In genomic region chr17:91093081-91093875, GRCm38 (mm10) we compare ENCODE assay signal across 8 mouse cellular contexts. TPM values are rescaled to one million over a fixed set of nuclear protein-coding genes. Genes with fewer than 3 reads are reported as not detected.
DNase-seq lines count a peak whose midpoint lies in the region; ATAC-seq and TF ChIP-seq lines count a peak whose summit lies in the region.
"Had no signal": no experiment of that assay in that cellular context is flagged by ENCODE, and none has a peak within 500 bp of the region (broad histone marks: within the 10 kb centered on the region; RNA-seq: fewer than 3 reads in every experiment).

No protein-coding gene starts in this region.

- H3K9me3 ChIP-seq in embryonic facial prominence, embryonic 11.5 days (replicated peaks; ENCODE audit: control insufficient read depth, low read length), result no peaks in the 10 kb centered on the region
- H3K9me3 ChIP-seq in hindbrain, embryonic 14.5 days (ENCODE audit: control insufficient read depth, low read length), result peaks cover 8% of the 10 kb centered on the region
- H3K9me3 ChIP-seq in neural tube, embryonic 12.5 days, result peaks cover 6% of the 10 kb centered on the region

- no peak for TF ChIP-seq CTCF in cerebellum, adult 2 months (IDR thresholded peaks at IDR 0.05; ENCODE audit: borderline replicate concordance, insufficient read depth, low read depth, low read length)
- TF ChIP-seq CTCF in lung, adult 2 months (IDR thresholded peaks at IDR 0.05; ENCODE audit: insufficient read depth, low read length), result no peak

- no peaks in the 10 kb centered on the region for H3K27me3 ChIP-seq in cerebellum, adult 2 months (ENCODE audit: control insufficient read depth, insufficient read depth, low read length)
- no peaks in the 10 kb centered on the region; the same call in 1 of the 2 replicates for H3K27me3 ChIP-seq in embryonic facial prominence, embryonic 11.5 days (ENCODE audit: control insufficient read depth, insufficient read depth, low read length)
- H3K27me3 ChIP-seq in hindbrain, embryonic 14.5 days (ENCODE audit: control insufficient read depth, insufficient read depth, low read length), result no peaks in the 10 kb centered on the region
- no peaks in the 10 kb centered on the region for H3K27me3 ChIP-seq in neural tube, embryonic 12.5 days (replicated peaks)
- H3K27me3 ChIP-seq: Patski had no signal

- 15% methylated on average over 12 of the region's 12 CpGs for WGBS in cerebellum, adult 2 months
- 37% methylated on average over 11 of the region's 12 CpGs for WGBS in embryonic facial prominence, embryonic 11.5 days
- 25% methylated on average over 12 of the region's 12 CpGs for WGBS in hindbrain, embryonic 14.5 days
- 26% methylated on average over 12 of the region's 12 CpGs for WGBS in neural tube, embryonic 12.5 days
- WGBS in lung, adult 2 months, result 33% methylated on average over 12 of the region's 12 CpGs

- peak overlapping the region; percentile 96 for H3K27ac ChIP-seq in cerebellum, adult 2 months (ENCODE audit: insufficient read depth, low read length)
- H3K27ac ChIP-seq in embryonic facial prominence, embryonic 11.5 days (replicated peaks; ENCODE audit: low read depth, low read length), result no peak overlapping the region
- H3K27ac ChIP-seq in hindbrain, embryonic 14.5 days, result peak overlapping the region; percentile 88
- 0 out of 2 replicates have a peak overlapping the region, but pooled peaks have one; percentile 5 for H3K27ac ChIP-seq in neural tube, embryonic 12.5 days

- no peak for DNase-seq in cerebellum, adult 2 months
- no peak for DNase-seq in embryonic facial prominence, embryonic 11.5 days (ENCODE audit: low spot score)
- DNase-seq in hindbrain, embryonic 14.5 days (ENCODE audit: low spot score), result peak; percentile 70
- DNase-seq in lung, adult 2 months, result no peak
- no peak for DNase-seq in ovary, postnatal 14 days (ENCODE audit: low spot score)
- DNase-seq in T-cell, adult 2 months (ENCODE audit: low spot score), result no peak

- no peak for TF ChIP-seq POLR2A in cerebellum, adult 2 months (IDR thresholded peaks at IDR 0.05; ENCODE audit: borderline replicate concordance, insufficient read depth, low read length)
- TF ChIP-seq POLR2A in lung, adult 2 months (IDR thresholded peaks at IDR 0.05; ENCODE audit: borderline replicate concordance, extremely low read depth, low read depth, low read length), result no peak

- H3K9ac ChIP-seq in embryonic facial prominence, embryonic 11.5 days (replicated peaks; ENCODE audit: low read length), result no peak overlapping the region
- H3K9ac ChIP-seq in hindbrain, embryonic 14.5 days, result peak overlapping the region; percentile 85
- peak overlapping the region; percentile 38; the same call in 1 of the 2 replicates for H3K9ac ChIP-seq in neural tube, embryonic 12.5 days

- H3K4me2 ChIP-seq in embryonic facial prominence, embryonic 11.5 days (ENCODE audit: low read depth, low read length), result no peak overlapping the region; the same call in 1 of the 2 replicates
- peak overlapping the region; percentile 59 for H3K4me2 ChIP-seq in hindbrain, embryonic 14.5 days (replicated peaks)
- peak overlapping the region; percentile 57 for H3K4me2 ChIP-seq in neural tube, embryonic 12.5 days (replicated peaks)

- peak overlapping the region; percentile 98 for H3K4me3 ChIP-seq in cerebellum, adult 2 months (replicated peaks; ENCODE audit: insufficient read depth, low read depth, low read length)
- no peak overlapping the region for H3K4me3 ChIP-seq in embryonic facial prominence, embryonic 11.5 days (ENCODE audit: low read depth, low read length)
- peak overlapping the region; percentile 56 for H3K4me3 ChIP-seq in hindbrain, embryonic 14.5 days (replicated peaks; ENCODE audit: low read length)
- H3K4me3 ChIP-seq in neural tube, embryonic 12.5 days, result peak overlapping the region; percentile 25; the same call in 1 of the 2 replicates
- no peak overlapping the region for H3K4me3 ChIP-seq in lung, adult 2 months (replicated peaks; ENCODE audit: extremely low read depth, low read depth, low read length)

- H3K36me3 ChIP-seq in embryonic facial prominence, embryonic 11.5 days (replicated peaks; ENCODE audit: control insufficient read depth, insufficient read depth, low read depth, low read length), result no peaks in the 10 kb centered on the region
- peaks cover 10% of the 10 kb centered on the region for H3K36me3 ChIP-seq in hindbrain, embryonic 14.5 days (replicated peaks; ENCODE audit: control insufficient read depth, insufficient read depth)
- H3K36me3 ChIP-seq in neural tube, embryonic 12.5 days, result peaks cover 7% of the 10 kb centered on the region

- H3K4me1 ChIP-seq in cerebellum, adult 2 months (ENCODE audit: control insufficient read depth, insufficient read depth, low read length), result peaks cover 7% of the 10 kb centered on the region; the same call in 1 of the 2 replicates
- no peaks in the 10 kb centered on the region for H3K4me1 ChIP-seq in embryonic facial prominence, embryonic 11.5 days (ENCODE audit: control insufficient read depth, insufficient read depth, low read length)
- H3K4me1 ChIP-seq in hindbrain, embryonic 14.5 days (replicated peaks; ENCODE audit: control insufficient read depth, insufficient read depth, low read length), result peaks cover 13% of the 10 kb centered on the region; the same call in 1 of the 2 replicates
- H3K4me1 ChIP-seq in neural tube, embryonic 12.5 days, result 0 out of 2 replicates have a peak, but pooled peaks cover 3% of the 10 kb centered on the region
- no peaks in the 10 kb centered on the region for H3K4me1 ChIP-seq in lung, adult 2 months (ENCODE audit: control insufficient read depth, insufficient read depth, low read length)

- ATAC-seq in embryonic facial prominence, embryonic 11.5 days (replicated peaks; ENCODE audit: insufficient number of reproducible peaks, low FRiP score, low TSS enrichment, low read depth), result peak; percentile 47; the same call in 1 of the 2 replicates
- ATAC-seq in hindbrain, embryonic 14.5 days (ENCODE audit: low FRiP score), result peak; percentile 84
- peak; percentile 55; the same call in 1 of the 2 replicates for ATAC-seq in neural tube, embryonic 12.5 days (ENCODE audit: low FRiP score, low read depth)
- ATAC-seq: Patski had no signal

RNA-seq across cellular contexts. Expression of gene Nrxn1, which starts 0.4 kb away (rescaled TPM):
- polyA plus RNA-seq in cerebellum, adult 2 months (2012; rRNA removed), result 143 and 168 TPM in 2 replicates
- 4.6 and 7.4 TPM in 2 replicates for polyA plus RNA-seq in embryonic facial prominence, embryonic 11.5 days (2014; fragmentation: Nextera tagmentation; extraction: Ambion mirVana)
- polyA plus RNA-seq in hindbrain, embryonic 14.5 days (2014; fragmentation: Nextera tagmentation; extraction: Ambion mirVana), result 204 and 210 TPM in 2 replicates
- 58.5 and 62.1 TPM in 2 replicates for polyA plus RNA-seq in neural tube, embryonic 12.5 days (2016; fragmentation: Nextera tagmentation; extraction: Ambion mirVana)
- polyA plus RNA-seq in lung, adult 2 months (2012; rRNA removed), result 2.4 and 2.7 TPM in 2 replicates
- polyA plus RNA-seq: Patski had no signal

Comparison
In these comparisons a context has a peak if more than half of its experiments do, and no peak if none do; other contexts are left out.
1. H3K4me3 ChIP-seq: peak in cerebellum, adult 2 months (single experiment), hindbrain, embryonic 14.5 days (single experiment) and neural tube, embryonic 12.5 days (single experiment); none in embryonic facial prominence, embryonic 11.5 days (single experiment) and lung, adult 2 months (single experiment).
2. Peak in every context shown above with its lines, with median percentiles within 50 percentile points of each other: ATAC-seq.